Mouse (Mus musculus) ES-Bruce4 (cell line): ENCODE measurements at regions not wholly inside any gene's neighbourhood (a gene's known extent, or its start where the extent isn't known, plus 50 kb on each side); places are given as distances from the start of the nearest gene placed in this dataset.
A peak's percentile ranks its signal among the peaks of the same experiment; 100 is the strongest.
"Not testable (repeated sequence)": the region's sequence is repeated elsewhere in the genome, so short reads cannot be mapped to it uniquely, and the experiment has no call there.

Experiments used
- H3K27ac ChIP-seq: 2 replicates; pipeline ENCODE4 v1.5.1; 2012; ENCODE audit warnings: low read length, inconsistent platforms; ENCODE audit not compliant: insufficient read depth
- H3K27me3 ChIP-seq: 2 replicates; pipeline ENCODE4 v1.6.1; 2012; ENCODE audit warnings: mild to moderate bottlenecking, low read length, inconsistent platforms; ENCODE audit not compliant: control insufficient read depth, poor library complexity, insufficient read depth, severe bottlenecking
- H3K36me3 ChIP-seq: 2 replicates; pipeline ENCODE4 v1.6.1; 2012; ENCODE audit warnings: inconsistent platforms, mild to moderate bottlenecking, low read length, moderate library complexity; ENCODE audit not compliant: control insufficient read depth, poor library complexity, insufficient read depth, severe bottlenecking
- H3K4me1 ChIP-seq: one replicate; pipeline ENCODE4 v1.8.1; 2011; ENCODE audit warnings: low read length; ENCODE audit not compliant: control insufficient read depth, insufficient read depth
- H3K4me3 ChIP-seq: 2 replicates; pipeline ENCODE4 v1.5.1; 2011; ENCODE audit warnings: low read depth, mild to moderate bottlenecking, low read length
- H3K9ac ChIP-seq: 2 replicates; pipeline ENCODE4 v1.6.1; 2012; ENCODE audit warnings: low read depth, mild to moderate bottlenecking, inconsistent platforms; ENCODE audit not compliant: poor library complexity, severe bottlenecking
- H3K9me3 ChIP-seq: replicated peaks from 2 replicates; pipeline ENCODE4 v1.6.1; 2012; ENCODE audit warnings: mild to moderate bottlenecking, low read length, inconsistent platforms; ENCODE audit not compliant: control insufficient read depth, poor library complexity, insufficient read depth, severe bottlenecking
- CTCF ChIP-seq: IDR thresholded peaks from one replicate; pipeline ENCODE4 v1.8.1; 2011; ENCODE audit warnings: low read depth, low read length
- EP300 ChIP-seq: IDR thresholded peaks from 2 replicates; pipeline ENCODE4 v1.6.1; 2011; ENCODE audit warnings: low read depth, low read length; ENCODE audit not compliant: insufficient read depth
- POLR2A ChIP-seq: IDR thresholded peaks from one replicate; pipeline ENCODE4 v1.8.1; 2011; ENCODE audit warnings: low read length; ENCODE audit not compliant: insufficient read depth

GRCm38 (mm10) chr10:110840864-110841263, 78.7 kb upstream of the Csrp2 start:
- H3K27ac ChIP-seq: no peak overlapping the region
- no peak overlapping the region for H3K9ac ChIP-seq
- TF ChIP-seq EP300 (no peak), CTCF (no peak), POLR2A (no peak)
- H3K9me3 ChIP-seq: no peaks in the 10 kb centered on the region
- no peak overlapping the region for H3K4me3 ChIP-seq
- H3K27me3 ChIP-seq: no peaks in the 10 kb centered on the region
- no peaks in the 10 kb centered on the region for H3K36me3 ChIP-seq
- H3K4me1 ChIP-seq: no peaks in the 10 kb centered on the region

DNA sequence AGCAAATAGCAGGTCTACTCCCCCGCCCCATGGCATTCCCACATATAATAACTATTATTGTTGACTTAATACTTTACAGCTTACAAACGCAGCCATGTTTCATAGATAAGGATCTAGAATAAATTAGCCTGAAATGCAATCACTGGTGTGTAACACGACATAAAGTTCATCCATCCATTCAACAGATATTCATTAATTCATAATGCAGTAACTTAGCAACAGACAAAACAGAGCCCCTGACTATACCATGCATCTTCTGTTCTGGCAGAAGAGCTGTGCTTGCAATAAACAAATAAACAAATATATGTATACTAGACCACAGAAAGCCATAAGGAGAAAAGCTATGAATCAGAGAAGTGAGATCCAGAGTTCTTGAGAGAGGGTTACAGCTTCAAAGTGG, 77.9 kb upstream of the Csrp2 start:
- Histone ChIP-seq H3K36me3 (no peaks in the 10 kb centered on the region), H3K4me1 (no peaks in the 10 kb centered on the region), H3K27me3 (no peaks in the 10 kb centered on the region), H3K27ac (no peak overlapping the region), H3K9ac (no peak overlapping the region), H3K9me3 (peaks cover 2% of the 10 kb centered on the region; the same call in 1 of the 2 replicates), H3K4me3 (no peak overlapping the region)
- TF ChIP-seq CTCF: no peak
- no peak for TF ChIP-seq EP300
- no peak for TF ChIP-seq POLR2A

DNA sequence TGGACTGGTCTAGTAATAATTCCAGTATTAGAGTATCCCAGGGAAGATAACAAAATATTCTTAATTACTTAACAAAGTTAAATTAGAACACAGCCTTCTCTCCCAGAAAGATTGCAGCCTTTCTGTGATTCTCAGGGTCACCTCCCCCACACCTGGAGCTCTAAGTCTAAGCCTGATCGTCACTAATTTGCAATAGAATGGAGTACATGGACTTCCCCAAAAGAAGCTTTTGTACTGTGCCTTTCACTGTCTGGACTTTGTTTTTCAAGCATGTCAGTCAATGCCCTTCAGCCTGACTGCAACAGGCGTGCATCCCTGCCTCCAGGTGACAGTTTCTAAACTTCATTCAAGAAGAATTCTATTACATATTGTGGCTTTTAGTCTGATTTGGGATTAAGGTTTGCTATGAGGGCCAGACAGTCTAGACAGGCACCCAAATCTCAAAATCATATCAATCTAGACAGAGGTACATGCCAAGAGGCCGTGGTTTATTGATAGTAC, 64.9 kb upstream of the Csrp2 start:
- H3K36me3 ChIP-seq, H3K27me3 ChIP-seq, H3K9ac ChIP-seq, H3K4me1 ChIP-seq, H3K4me3 ChIP-seq, H3K9me3 ChIP-seq: not testable (repeated sequence)
- peak overlapping the region; percentile 99 for H3K27ac ChIP-seq
- TF ChIP-seq EP300: peak; percentile 98

DNA sequence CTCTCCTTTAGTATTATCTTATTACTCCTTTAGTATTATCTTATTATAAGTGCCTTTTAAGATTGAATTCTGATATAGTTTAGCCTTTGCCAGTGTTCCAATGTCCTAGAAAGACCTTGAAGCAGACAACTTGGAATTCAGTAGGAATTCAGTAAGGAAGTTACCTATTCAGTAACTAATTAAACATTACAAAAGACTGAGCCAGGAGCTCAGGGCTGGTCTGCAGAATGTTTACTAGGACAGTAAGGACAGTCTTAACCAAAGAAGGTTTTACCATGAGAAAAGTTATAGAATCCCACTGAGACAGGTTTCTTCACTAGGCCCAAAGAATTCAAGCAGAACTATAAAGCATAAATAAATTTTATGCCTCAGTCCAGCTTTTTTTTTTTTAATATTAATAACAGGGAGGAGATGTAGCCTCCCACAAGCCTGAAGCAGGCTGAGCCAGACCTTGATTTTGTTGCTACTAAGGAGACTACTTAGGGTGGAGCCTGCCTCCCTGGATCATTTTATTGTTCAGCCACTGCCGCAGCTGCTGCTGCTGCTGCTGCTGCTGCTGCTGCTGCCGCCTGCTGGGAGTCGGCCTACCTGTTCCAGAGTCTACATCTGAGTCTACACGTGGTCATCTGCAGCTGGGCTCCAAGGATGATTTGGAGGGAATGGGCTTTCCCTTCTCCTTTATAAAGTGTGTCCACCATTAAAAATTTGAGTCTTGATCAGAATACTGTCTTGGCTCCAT, 63.8 kb upstream of the Csrp2 start:
- not testable (repeated sequence) for H3K4me3 ChIP-seq, H3K36me3 ChIP-seq, H3K27me3 ChIP-seq, H3K9me3 ChIP-seq, H3K4me1 ChIP-seq
- Histone ChIP-seq H3K9ac (peak overlapping the region; percentile 66), H3K27ac (peak overlapping the region; percentile 99)
- TF ChIP-seq EP300: peak; percentile 96
- TF ChIP-seq CTCF: peak; percentile 34

DNA sequence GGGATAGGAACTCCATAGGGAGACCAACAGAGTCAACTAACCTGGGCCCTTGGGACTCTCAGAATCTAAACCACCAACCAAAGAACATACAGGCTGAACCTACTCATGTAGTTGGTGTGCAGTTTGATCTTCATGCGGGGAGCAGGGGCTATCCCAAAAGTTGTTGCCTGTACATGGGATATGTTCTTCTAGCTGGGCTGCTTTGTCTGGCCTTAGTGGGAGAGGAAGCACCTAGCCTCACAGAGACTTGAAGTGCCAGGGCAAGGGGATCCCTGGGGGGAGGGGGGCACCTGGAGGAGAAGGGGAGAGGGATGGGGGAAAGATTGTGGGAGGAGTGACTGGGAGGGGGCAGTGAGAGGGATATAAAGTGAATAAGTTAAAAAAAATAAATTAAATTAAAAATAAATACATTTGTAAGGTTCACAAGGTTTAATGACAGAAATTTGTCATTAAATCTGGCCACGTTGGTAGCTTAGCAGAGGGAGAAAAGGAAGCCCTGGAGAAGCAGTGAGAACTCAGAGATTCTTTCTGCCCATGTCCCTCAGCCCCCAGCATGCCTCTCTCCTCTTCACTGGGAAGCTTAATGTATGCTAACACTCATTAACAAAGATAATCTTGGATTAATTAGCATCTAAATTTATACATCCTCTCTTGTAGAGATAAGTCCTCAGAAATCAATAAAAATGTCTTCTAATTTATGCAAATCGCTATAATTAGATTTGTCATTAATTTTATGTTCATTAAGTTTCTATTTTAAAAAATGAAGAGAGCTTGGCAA, 62.1 kb upstream of the Csrp2 start:
- no peak for TF ChIP-seq EP300
- TF ChIP-seq POLR2A: no peak
- TF ChIP-seq CTCF: no peak
- no peak overlapping the region for H3K4me3 ChIP-seq
- no peak overlapping the region for H3K9ac ChIP-seq
- peak overlapping the region; percentile 98; the same call in 1 of the 2 replicates for H3K27ac ChIP-seq
- H3K27me3 ChIP-seq: no peaks in the 10 kb centered on the region
- H3K9me3 ChIP-seq: no peaks in the 10 kb centered on the region
- peaks cover 7% of the 10 kb centered on the region for H3K4me1 ChIP-seq
- no peaks in the 10 kb centered on the region for H3K36me3 ChIP-seq

- TF ChIP-seq POLR2A (no peak), EP300 (no peak), CTCF (no peak)
- Histone ChIP-seq H3K4me3 (no peak overlapping the region), H3K9me3 (no peaks in the 10 kb centered on the region), H3K36me3 (no peaks in the 10 kb centered on the region), H3K27me3 (no peaks in the 10 kb centered on the region), H3K4me1 (peaks cover 7% of the 10 kb centered on the region), H3K27ac (no peak overlapping the region), H3K9ac (no peak overlapping the region)
Observed at GRCm38 (mm10) chr10:110858098-110858360, 61.6 kb upstream of the Csrp2 start.
